Mouse (Mus musculus): ENCODE results near the gene Iqck. TPM values are rescaled to one million over a fixed set of nuclear protein-coding genes. Genes with fewer than 3 reads are reported as not detected.

The Iqck gene
- polyA plus RNA-seq, 1 experiment, result 0.84 TPM

DNA sequence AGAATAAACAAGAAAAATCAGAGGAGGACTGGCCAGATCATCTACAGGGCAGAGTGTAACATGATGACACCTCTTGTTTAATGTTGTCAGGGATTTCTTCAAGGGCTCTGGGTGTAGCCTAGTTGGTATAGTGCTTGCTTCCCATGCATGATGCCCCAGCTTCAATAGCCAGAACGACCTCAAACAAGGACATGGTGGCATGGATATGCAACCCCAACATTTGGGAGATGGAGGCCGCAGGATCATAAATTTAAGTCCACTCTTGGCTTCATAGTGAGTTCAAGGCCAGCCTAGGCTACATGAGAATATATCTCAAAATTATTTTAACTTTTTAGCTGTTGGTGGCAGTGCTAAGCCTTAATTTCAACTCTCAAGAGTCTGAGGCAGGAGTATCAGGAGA is 71.7 kb downstream of the Iqck start:
- Histone ChIP-seq H3K27me3 (ENCODE audit: control insufficient read depth, insufficient read depth, insufficient read length) (no peaks in the 10 kb centered on the region), H3K4me3 (no peak overlapping the region), H3K36me3 (ENCODE audit: control insufficient read depth, insufficient read depth) (no peaks in the 10 kb centered on the region), H3K4me2 (ENCODE audit: low read depth) (no peak overlapping the region), H3K79me2 (ENCODE audit: control insufficient read depth, insufficient read depth) (no peaks in the 10 kb centered on the region), H3ac (ENCODE audit: control insufficient read depth, insufficient read length) (no peak overlapping the region)
- no peak for TF ChIP-seq REST (IDR thresholded peaks at IDR 0.05; ENCODE audit: insufficient read depth, insufficient read length)
- TF ChIP-seq MYOG (IDR thresholded peaks at IDR 0.05; ENCODE audit: control insufficient read depth in 1 of 3, insufficient read depth in 1 of 3, insufficient read length in 2 of 3, low read depth in 2 of 3), result no peak
- TF ChIP-seq POLR2A (IDR thresholded peaks at IDR 0.05; ENCODE audit: insufficient read length, low read depth), result no peak
- TF ChIP-seq TCF12 (IDR thresholded peaks at IDR 0.05; ENCODE audit: insufficient read depth, poor library complexity, severe bottlenecking), result no peak
- no peak for TF ChIP-seq POLR2AphosphoS2 (IDR thresholded peaks at IDR 0.05; ENCODE audit: insufficient read length, low read depth)
- TF ChIP-seq SRF (IDR thresholded peaks at IDR 0.05; ENCODE audit: control insufficient read depth, insufficient read length, low read depth), result no peak
- TF ChIP-seq CEBPB (IDR thresholded peaks at IDR 0.05; ENCODE audit: insufficient read depth, poor library complexity, severe bottlenecking), result no peak
- no peak for TF ChIP-seq TCF3 (IDR thresholded peaks at IDR 0.05; ENCODE audit: insufficient read length, low read depth)
- TF ChIP-seq USF1 (IDR thresholded peaks at IDR 0.05; ENCODE audit: low read depth), result no peak
- no peak for TF ChIP-seq MAX (IDR thresholded peaks at IDR 0.05; ENCODE audit: low read depth)

DNA sequence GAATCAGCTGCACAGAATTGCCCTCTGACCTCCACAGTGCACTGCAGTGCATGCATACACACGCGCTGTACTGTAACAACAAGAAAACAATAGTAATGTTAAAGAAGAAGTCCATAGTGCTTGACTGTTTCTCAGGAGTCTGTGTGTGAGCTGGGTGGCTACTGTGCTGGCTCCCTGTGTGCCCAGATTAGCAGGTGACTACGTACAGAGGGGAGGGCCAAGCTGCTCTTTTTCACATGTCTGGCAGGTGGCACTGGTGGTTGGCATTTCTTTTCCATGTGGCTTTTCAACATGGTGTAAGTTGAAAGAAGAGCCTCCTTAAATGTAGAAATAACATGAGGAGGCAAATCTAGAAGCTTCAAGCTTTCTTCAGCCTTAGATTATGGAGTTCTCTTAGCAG is 72.8 kb downstream of the Iqck start:
- Histone ChIP-seq H3ac (ENCODE audit: control insufficient read depth, insufficient read length) (no peak overlapping the region), H3K36me3 (ENCODE audit: control insufficient read depth, insufficient read depth) (no peaks in the 10 kb centered on the region), H3K27me3 (ENCODE audit: control insufficient read depth, insufficient read depth, insufficient read length) (no peaks in the 10 kb centered on the region), H3K4me2 (ENCODE audit: low read depth) (no peak overlapping the region), H3K79me2 (ENCODE audit: control insufficient read depth, insufficient read depth) (no peaks in the 10 kb centered on the region), H3K4me3 (no peak overlapping the region)
- TF ChIP-seq USF1 (IDR thresholded peaks at IDR 0.05; ENCODE audit: low read depth) (no peak), MYOG (IDR thresholded peaks at IDR 0.05; ENCODE audit: control insufficient read depth in 1 of 3, insufficient read depth in 1 of 3, insufficient read length in 2 of 3, low read depth in 2 of 3) (peak in 1 of 3 experiments; percentile 29)

DNA sequence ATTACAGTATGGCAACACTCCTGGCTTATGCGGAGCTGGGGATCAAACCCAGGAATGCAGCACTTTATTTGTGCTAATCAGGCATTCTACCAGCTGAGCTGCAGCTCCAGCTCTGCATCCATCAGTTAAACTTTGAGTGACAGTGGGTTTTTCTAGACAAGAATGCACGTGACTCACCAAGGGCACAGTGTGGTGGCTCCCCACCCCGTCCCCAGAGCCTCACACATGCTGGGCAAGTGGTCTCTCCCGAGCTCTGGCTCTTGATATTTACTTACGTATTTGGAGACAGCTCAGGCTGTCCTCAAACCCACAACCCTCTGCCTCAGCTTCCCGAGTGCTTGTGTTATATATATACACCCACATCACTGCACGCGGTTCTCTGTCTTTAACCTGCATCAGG is 73.4 kb downstream of the Iqck start:
- Histone ChIP-seq H3K4me3 (no peak overlapping the region), H3K4me2 (ENCODE audit: low read depth) (peak overlapping the region; percentile 83), H3K79me2 (ENCODE audit: control insufficient read depth, insufficient read depth) (no peaks in the 10 kb centered on the region), H3K27me3 (ENCODE audit: control insufficient read depth, insufficient read depth, insufficient read length) (no peaks in the 10 kb centered on the region), H3K36me3 (ENCODE audit: control insufficient read depth, insufficient read depth) (no peaks in the 10 kb centered on the region), H3ac (ENCODE audit: control insufficient read depth, insufficient read length) (no peak overlapping the region)
- TF ChIP-seq MYOG (IDR thresholded peaks at IDR 0.05; ENCODE audit: control insufficient read depth in 1 of 3, insufficient read depth in 1 of 3, insufficient read length in 2 of 3, low read depth in 2 of 3), result peak in 1 of 3 experiments; percentile 29
- TF ChIP-seq SRF (IDR thresholded peaks at IDR 0.05; ENCODE audit: control insufficient read depth, insufficient read length, low read depth), result no peak
- peak in 1 of 3 experiments; percentile 3 for TF ChIP-seq MYOD1 (IDR thresholded peaks at IDR 0.05; ENCODE audit: control insufficient read depth in 1 of 3, insufficient read length in 2 of 3, low read depth in 2 of 3)

DNA sequence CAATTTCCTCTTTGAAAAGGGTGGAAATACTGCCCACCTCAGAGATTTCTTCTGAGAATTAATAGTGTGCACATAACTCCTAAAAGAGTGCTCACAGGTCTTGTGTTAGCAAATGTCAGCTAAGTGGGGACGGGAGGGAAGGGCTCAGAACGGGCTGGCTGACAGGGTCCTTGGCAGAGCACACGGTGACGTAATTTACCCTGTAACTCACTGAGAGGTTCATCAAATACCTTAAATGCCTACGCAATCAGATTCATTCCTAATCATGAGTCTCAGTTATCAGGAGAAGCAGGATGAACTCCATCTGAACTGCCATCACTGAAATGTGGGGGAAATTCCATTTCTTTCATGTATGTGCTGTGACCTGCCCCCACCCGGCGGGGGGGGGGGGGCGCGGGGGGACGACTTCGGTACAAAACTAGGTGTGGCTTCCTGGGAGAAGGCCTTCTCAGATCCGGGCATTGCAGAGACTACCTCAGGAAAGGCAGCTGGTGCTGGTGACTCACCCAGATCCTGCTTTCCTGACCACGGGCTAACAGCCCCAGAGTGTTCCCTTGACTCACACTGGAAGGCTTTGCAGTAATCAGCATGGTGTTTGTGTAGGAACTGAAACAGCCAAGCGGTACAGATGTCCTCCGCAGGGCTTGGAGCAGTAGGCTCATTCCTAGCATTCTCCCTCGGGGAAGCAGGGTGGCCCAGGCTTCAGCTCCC is 74.2 kb downstream of the Iqck start:
- Histone ChIP-seq H3K27me3 (ENCODE audit: control insufficient read depth, insufficient read depth, insufficient read length) (no peaks in the 10 kb centered on the region), H3K79me2 (ENCODE audit: control insufficient read depth, insufficient read depth) (no peaks in the 10 kb centered on the region), H3K4me3 (no peak overlapping the region), H3K4me2 (ENCODE audit: low read depth) (peak overlapping the region; percentile 83), H3ac (ENCODE audit: control insufficient read depth, insufficient read length) (no peak overlapping the region), H3K36me3 (ENCODE audit: control insufficient read depth, insufficient read depth) (no peaks in the 10 kb centered on the region)
- TF ChIP-seq USF1 (IDR thresholded peaks at IDR 0.05; ENCODE audit: low read depth) (no peak), SRF (IDR thresholded peaks at IDR 0.05; ENCODE audit: control insufficient read depth, insufficient read length, low read depth) (no peak), CEBPB (IDR thresholded peaks at IDR 0.05; ENCODE audit: insufficient read depth, poor library complexity, severe bottlenecking) (no peak), POLR2A (IDR thresholded peaks at IDR 0.05; ENCODE audit: insufficient read length, low read depth) (peak; percentile 50), MYOG (IDR thresholded peaks at IDR 0.05; ENCODE audit: control insufficient read depth in 1 of 3, insufficient read depth in 1 of 3, insufficient read length in 2 of 3, low read depth in 2 of 3) (peak; percentile 70 to 92 (median 73)), TCF3 (IDR thresholded peaks at IDR 0.05; ENCODE audit: insufficient read length, low read depth) (peak; percentile 50), E2F4 (IDR thresholded peaks at IDR 0.05; ENCODE audit: insufficient read depth) (no peak), MAX (IDR thresholded peaks at IDR 0.05; ENCODE audit: low read depth) (peak; percentile 17), REST (IDR thresholded peaks at IDR 0.05; ENCODE audit: insufficient read depth, insufficient read length) (no peak), TCF12 (IDR thresholded peaks at IDR 0.05; ENCODE audit: insufficient read depth, poor library complexity, severe bottlenecking) (peak; percentile 51), MYOD1 (IDR thresholded peaks at IDR 0.05; ENCODE audit: control insufficient read depth in 1 of 3, insufficient read length in 2 of 3, low read depth in 2 of 3) (peak; percentile 51 to 94 (median 90)), POLR2AphosphoS2 (IDR thresholded peaks at IDR 0.05; ENCODE audit: insufficient read length, low read depth) (no peak)

DNA sequence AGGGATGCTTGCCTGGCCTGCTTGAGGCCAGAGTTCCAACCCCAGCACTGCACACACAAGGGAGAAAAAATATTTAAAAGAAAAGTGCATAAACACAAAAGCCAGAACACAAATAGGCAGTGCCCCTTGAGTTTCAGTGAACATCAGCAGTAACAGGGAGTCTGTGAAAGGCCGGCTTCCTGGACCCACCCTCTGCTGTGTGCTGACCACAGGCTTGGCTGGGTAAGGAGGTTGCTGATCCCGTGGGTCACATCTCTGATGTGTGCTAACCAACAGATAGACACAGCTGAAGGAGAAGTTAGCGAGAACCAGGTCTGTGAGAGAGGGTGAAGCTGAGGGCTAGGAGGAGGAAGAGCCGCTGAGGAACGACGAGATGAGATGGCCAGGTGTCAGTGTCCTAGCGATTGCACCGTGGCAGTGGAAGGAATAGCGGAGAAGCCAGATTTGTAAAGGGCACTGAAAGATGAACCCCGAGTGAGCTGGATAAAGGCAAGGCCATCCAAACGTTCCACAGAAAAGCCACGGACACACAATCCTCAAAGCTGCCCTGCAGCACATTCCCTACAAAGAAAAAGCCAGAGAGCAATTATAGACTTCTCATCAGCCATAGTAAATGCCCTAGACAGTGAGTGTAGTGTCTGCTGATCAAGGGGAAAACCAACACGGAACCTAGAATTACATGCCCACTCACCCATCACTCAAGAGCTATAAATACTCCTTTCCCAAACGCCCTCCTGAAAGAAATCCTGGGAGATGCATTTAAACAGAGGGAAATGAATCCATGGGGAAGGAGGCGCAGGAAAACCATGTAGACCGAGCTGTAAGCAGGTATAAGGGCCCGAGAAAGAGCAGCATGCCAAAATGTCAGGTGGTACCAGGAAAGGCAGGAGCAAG is 76.2 kb downstream of the Iqck start:
- H3K4me2 ChIP-seq (ENCODE audit: low read depth), result peak overlapping the region; percentile 83
- H3K36me3 ChIP-seq (ENCODE audit: control insufficient read depth, insufficient read depth), result no peaks in the 10 kb centered on the region
- no peak overlapping the region for H3K4me3 ChIP-seq
- no peaks in the 10 kb centered on the region for H3K27me3 ChIP-seq (ENCODE audit: control insufficient read depth, insufficient read depth, insufficient read length)
- TF ChIP-seq POLR2A (IDR thresholded peaks at IDR 0.05; ENCODE audit: insufficient read length, low read depth) (peak; percentile 37), MYOG (IDR thresholded peaks at IDR 0.05; ENCODE audit: control insufficient read depth in 1 of 3, insufficient read depth in 1 of 3, insufficient read length in 2 of 3, low read depth in 2 of 3) (peak in 1 of 3 experiments; percentile 43), CEBPB (IDR thresholded peaks at IDR 0.05; ENCODE audit: insufficient read depth, poor library complexity, severe bottlenecking) (no peak), E2F4 (IDR thresholded peaks at IDR 0.05; ENCODE audit: insufficient read depth) (no peak)
- no peaks in the 10 kb centered on the region for H3K79me2 ChIP-seq (ENCODE audit: control insufficient read depth, insufficient read depth)
- no peak overlapping the region for H3ac ChIP-seq (ENCODE audit: control insufficient read depth, insufficient read length)

All from myocyte (in vitro differentiated cells).